Mouse (Mus musculus): ENCODE results near the gene Fstl5.

Gene Fstl5

GRCm38 (mm10) chr3:76508811-76509210 lies 434.7 kb downstream of the Fstl5 start:
- no peak for DNase-seq (ENCODE audit: low read depth)

DNA sequence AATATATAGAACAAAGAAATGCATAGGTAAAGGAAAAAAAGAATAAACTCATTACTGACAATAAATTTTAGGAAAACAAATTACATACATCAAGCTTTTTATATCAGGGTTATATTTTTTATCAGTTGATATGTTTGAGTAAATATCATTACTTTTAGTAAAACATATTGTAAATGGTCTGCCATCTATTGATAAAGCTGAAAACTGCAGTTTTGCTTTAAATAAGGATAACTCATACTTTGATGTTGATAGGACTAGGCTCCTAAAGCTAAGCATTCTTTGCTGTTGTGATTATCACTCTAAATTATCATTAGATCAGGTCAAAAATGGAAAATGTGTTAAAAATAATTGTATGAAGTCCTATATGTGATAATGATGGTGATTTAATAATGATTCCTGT lies 493.3 kb downstream of the Fstl5 start:
- no peak for DNase-seq (ENCODE audit: low read depth)

DNA sequence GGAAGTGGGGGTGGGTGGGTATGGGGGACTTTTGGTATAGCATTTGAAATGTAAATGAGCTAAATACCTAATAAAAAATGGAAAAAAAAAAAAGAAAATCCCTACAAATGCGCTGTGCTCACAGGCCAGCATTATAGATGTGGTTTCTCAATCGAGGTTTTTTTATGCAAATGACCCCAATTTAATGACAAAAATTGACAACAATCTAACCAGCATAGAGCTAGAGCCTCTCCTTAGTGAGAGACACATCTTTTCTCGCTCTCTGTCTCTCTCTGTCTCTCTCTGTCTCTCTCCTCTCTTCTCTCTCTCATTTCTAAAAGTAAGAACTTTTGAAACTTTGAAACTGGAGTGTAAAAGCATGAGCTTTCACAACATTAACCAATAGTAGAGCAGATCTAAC lies 498.4 kb downstream of the Fstl5 start:
- no peak for DNase-seq (ENCODE audit: low read depth)

DNA sequence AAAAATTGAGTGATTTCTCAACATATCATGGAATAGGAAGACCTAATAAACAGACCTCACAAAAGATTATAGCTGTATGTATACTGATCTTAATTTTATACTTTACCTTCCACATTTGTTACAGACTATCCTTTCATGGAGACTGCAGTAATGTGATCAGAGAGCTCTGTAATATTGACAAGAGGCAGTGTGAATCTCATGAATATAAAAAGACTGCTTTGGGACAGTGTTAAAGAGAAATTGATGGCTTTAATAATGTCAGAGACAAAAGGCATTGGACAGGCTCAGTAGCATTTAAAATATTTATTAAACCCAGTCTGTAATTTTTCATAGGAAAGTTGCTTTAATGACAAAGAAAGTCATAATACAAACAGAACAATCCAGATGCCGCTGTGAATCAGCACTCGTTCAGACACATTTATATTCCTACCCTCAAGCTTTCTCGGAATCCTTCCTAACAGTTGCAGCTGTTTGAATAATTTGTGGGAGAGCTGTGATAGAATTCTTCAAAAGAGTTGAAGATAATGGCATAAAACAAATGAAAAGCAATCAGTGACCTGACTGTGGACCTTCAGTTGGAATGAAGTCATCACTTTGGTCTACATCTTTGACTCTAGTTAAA lies 499.0 kb downstream of the Fstl5 start:
- no peak for DNase-seq (ENCODE audit: low read depth)

- no peak for DNase-seq (ENCODE audit: low read depth)
Observed at GRCm38 (mm10) chr3:76593148-76593547, 519.1 kb downstream of the Fstl5 start.

- no peak for DNase-seq (ENCODE audit: low read depth)
Observed at GRCm38 (mm10) chr3:76620044-76620443, 546.0 kb downstream of the Fstl5 start.

GRCm38 (mm10) chr3:76654243-76654642 lies 580.2 kb downstream of the Fstl5 start:
- no peak for DNase-seq (ENCODE audit: low read depth)

GRCm38 (mm10) chr3:76670859-76671258 lies 596.8 kb downstream of the Fstl5 start:
- no peak for DNase-seq (ENCODE audit: low read depth)

DNA sequence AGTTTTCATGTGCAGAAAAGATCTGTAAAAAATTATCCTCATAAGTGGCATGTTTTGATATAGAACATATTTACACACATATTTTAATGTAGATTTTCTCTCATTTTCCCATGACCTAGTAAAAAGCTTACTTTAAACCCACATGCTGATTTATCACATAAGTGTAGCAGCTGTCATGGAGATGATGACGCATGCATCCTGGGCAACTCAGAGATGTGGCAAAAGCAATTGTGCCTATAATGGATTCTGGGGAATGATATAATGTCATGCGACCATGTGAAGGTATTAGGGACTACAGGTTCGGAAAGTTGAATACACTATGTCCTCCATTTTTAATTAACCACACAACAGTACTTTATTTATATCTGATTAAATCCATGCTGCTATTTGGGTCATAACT lies 601.9 kb downstream of the Fstl5 start:
- DNase-seq (ENCODE audit: low read depth): no peak

DNA sequence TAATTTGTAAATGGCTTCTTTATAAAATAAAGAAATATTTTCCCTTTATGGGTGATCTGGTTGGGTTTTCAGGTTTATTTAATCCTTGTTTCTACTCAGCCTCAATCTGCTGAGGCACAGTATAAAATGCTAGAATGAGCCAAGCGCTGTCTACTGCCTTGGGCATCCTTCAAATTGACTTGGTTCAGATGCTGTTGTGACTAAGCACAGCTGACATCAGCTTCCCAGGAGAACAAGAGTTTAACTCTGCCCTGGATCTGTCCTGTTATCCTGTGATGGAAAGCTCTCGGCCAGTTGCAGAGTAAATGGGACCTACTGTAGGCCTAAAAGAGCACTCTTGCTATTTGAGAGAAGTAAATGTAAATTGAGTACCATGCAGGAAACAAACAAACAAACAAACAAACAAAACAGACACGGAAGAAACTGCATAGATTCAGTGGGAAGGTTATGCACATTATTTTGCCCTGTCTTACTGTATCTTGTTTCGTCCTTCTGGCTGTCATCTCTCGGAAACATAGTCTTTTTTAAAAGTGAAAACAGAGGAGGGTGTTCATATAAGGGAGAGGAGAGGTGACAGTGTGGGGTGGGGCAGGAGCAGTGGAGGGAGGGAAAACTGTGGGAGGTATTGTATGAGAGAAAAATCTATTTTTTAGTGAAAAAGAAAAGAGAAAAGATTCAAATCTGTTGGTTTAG lies 605.9 kb downstream of the Fstl5 start:
- DNase-seq (ENCODE audit: low read depth): no peak

- no peak for DNase-seq (ENCODE audit: low read depth)
Observed at GRCm38 (mm10) chr3:76680546-76680883, 606.4 kb downstream of the Fstl5 start.

GRCm38 (mm10) chr3:76697134-76697629 lies 623.1 kb downstream of the Fstl5 start:
- DNase-seq (ENCODE audit: low read depth): no peak

DNA sequence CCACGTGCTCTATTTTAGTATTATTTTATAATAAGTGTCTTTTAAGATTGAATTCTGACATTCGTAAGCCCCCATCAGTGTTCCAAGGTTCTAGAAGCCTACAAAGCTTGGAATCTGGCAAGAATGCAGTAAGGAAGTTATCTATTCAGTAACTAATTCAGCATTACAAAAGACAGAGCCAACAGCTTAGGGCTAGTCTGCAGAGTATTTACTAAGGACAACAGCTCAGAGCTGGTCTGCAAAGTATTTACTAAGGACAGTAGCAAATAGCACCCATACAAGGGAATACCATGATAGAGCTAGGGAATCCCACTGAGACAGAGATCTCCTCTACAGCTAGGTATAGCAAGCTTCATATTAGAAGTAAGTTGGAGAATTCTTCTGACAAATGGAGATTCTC lies 665.2 kb downstream of the Fstl5 start:
- no peak for DNase-seq (ENCODE audit: low read depth)
